Mouse (Mus musculus): Measurements from ENCODE around the gene Hcfc2. TPM values are rescaled to one million over a fixed set of nuclear protein-coding genes. Genes with fewer than 3 reads are reported as not detected.
A peak's percentile ranks its signal among the peaks of the same experiment; 100 is the strongest.

Gene Hcfc2
- total RNA-seq, 2 experiments from 2014 or later = 20.9 to 24.5 TPM

DNA sequence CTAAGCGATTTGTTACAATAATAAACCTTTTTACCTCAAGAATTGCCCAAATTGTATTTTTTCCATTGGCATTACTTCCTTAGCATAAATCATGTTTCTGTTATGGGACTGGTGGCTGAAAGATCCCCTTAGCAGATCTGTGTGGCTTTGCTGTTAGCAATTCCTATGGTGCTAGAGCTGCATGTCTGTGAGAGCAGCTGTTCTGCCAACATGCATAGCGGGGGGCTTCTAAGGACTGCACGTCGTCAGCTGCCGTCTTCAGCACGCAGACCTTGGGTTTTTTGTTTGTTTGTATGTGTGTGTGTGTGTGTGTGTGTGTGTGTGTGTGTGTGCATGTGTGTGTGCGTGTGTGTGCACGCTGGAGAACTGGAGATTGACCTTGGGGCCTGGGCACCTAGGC lies 45.4 kb downstream of the Hcfc2 start:
- no peak for DNase-seq

DNA sequence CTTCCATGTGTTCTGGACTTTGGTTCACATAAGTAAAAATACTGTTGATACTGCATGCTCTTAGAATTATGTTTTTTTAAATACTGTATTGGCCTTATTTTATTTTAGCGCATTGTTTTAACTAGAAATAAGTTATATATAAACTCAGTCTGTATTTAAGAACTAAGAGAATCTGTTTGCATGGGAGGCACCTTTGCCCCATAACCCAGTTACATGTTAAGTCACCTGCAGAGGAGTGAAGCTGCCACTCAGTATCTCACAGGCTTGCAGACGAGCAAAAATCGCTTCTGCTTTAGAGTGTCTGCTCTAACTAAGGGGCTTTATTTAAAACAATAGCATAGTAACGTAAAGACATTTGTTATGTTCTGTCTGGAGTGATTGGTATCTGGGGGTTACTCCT lies 45.9 kb downstream of the Hcfc2 start:
- DNase-seq = no peak

DNA sequence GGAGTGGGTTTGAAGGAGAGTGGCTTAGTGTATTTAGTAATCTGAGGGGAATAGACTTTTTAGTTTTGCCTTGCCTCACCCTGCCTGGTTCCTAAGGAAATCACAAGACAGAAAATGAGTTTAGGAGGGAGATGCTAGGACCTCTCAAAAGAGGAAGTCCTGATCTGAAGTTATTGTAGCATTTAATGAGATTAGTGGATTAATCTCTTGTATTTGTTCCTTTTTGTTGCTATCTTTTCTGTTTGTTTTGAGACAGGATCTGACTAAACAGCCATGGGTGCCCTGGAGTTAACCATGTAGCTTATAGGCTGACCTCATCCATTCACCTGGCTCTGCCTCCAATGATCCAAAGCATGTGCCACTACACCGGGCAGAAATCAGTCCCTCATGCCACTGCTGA lies 46.6 kb downstream of the Hcfc2 start:
- no peak for DNase-seq

DNA sequence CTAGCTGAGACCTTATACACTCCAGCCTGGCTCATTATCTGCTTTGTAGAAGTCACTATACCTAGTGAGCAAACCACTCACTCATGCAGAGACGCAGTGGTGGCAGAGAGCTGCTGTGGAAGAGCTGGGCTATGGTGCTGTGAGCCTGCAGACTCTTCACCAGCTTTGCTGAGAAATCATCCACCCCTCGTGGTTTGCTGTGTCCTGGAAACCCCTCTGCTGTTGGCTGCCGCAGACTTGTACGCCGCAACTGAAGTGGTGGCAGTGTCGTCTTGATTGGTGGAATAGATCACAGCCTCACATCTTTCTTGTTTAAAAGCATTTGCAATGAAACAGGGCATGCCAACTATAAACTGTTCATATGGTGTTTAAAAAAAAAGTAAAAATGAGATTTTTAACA lies 48.3 kb downstream of the Hcfc2 start:
- DNase-seq = no peak

DNA sequence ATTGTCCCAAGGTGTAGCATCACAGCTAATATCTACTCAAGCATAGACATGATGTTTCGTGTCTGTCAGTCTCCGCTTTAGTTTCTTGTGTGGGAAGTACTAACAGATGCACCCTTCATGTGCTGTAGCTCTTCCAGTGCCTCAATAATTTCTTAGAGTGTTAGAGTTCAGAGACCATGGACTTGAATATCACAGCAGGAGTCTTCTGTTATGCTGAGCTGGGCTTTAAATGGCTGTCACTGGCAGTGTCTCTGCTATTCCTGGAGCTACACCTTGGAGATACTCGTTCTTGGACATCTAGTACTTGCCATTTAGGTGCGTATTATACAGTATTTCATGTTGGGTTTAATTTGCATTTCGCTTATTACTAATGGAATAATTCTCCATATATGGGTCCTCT lies 49.3 kb downstream of the Hcfc2 start:
- no peak for DNase-seq

DNA sequence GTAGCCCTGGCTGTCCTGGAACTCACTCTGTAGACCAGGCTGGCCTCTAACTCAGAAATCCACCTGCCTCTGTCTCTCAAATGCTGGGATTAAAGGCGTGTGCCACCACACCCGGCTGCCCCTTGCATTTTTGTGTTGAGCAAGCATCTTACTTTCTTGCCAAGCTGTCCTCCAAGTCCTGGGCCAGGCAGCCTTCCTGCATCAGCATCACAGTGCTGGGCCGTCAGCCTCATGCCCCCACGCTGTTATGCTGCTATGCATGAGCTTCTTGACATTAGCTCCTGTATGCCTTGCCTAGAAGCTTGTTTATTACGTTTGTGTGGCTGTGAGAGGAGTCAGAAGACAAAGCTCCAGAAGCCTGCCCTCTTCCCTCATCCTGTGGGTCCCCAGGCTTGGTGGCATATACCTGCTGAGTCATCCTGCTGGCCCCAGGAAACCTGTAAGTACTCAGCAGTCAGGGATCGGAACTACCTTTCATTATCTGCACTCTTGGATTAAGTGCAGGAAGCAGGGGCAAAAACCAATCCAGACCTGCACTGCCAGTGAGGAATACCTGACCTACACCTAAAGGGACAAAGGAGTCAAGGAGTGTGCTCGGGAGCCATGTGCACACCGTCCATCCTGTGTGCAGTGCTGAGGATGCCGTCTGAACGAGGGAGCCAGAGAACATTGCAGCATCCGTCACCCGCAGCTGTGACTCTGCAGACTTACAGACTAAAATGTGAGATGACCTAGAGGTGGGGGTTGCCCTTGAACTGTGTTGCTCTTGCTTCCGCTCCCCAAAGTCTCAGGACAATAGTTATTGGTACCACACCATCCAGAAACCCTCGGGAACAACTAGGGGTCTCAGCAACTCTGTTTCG lies 51.3 kb downstream of the Hcfc2 start:
- no peak for DNase-seq

DNA sequence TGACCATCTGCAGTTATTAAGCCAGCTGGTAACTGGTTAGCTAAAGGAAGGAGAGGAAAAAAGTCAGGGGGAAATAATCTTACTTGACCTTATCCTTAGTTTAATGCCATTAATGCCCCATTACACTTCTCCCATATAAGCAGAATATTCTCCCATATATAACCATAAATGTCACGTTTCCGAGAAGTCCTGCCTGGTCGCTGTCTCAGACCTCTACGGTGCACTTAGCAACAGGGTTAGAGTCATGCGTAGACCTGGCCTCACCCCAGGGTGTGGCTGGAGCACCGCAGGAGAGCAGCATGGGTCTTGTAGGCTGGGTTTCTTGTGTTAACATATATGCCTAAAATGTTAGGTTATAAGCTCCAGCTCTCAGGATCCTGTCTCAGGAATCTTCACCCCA lies 54.8 kb downstream of the Hcfc2 start:
- no peak for DNase-seq

DNA sequence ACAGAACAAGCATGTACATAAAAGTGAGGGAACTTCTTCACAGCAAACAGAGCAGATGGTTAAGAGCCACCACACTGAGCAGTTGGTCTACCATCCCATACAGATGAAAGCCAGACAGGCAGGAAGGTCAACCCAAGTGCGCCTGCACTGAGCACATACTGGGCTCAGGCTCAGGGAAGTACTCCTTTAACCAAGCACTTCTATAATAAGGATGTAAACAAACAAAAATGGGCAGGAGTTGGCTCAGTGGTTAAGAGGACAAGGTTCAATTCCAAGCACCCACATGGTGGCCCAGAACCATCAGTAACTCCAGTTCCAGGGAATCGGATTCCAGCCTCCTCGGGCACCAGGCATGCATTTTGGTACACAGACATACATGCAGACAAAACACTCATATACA lies 57.0 kb downstream of the Hcfc2 start:
- DNase-seq = no peak

DNA sequence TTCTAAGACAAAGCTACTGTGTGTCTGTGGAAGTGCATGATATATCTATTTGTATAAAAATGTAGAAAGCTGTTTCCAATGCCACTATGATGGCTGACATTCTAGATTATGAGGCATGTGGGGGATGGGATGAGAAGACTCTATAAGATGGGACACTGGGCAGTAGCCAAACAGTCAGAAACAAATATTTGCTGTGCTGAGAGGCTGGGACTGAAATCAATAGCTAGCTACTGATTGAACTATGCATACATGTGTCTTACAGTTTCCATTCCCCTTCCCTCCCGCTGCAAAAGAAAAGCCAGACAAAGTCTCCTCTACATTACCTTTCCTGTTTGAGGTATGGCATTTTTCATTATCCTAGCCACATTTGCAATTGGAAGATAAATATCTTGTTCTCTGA lies 58.7 kb downstream of the Hcfc2 start:
- DNase-seq = no peak

DNA sequence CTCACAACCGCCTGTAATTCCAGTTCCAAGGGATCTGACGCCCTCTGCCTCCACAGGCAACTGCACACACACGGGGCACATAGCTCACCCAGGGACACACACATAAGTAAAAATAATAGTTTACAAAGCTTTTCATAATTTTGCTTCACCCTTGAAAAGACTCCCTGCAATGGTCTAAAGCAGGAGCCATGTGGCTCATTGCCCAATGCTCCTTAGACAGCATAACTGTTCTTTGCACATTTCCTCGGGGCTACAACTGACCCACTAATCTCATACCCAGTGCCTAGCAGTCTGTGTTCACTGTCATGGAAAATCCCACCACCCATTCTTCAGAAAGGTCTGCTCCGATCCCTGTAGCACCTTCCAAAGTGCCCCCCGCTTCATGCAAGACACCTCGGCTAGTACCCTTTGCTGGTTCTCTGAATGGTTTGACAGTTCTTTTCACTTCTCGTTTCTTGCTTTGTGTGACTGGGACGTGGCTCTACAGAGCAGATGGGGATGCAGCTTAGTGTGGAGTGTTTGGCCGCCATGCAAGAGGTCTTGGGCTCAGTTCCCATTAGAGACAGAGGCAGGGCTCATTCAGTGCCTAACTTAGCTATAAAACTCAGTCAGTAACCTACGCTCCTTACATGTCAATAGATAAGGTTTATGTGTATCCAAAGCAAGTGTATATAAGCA lies 59.4 kb downstream of the Hcfc2 start:
- DNase-seq = no peak

DNA sequence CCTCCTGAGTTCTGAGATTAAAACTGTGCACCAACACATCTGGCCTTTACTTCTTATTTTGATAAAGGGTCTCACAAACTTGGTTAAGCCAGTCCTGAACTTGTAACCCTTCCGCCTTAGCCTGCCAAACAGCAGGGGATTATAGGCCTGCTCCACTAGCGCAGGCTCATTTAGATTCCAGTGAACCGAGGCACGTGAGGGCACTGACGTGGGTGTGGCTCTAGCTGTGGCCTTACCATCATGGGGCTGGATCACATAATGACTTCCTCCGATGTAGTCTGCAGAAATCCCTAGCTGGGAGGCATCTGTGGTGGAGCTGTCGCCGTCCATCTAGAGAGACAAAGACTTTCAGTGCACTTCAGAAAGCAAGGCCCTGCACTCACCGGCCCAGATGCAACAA lies 60.5 kb downstream of the Hcfc2 start:
- no peak for DNase-seq

DNA sequence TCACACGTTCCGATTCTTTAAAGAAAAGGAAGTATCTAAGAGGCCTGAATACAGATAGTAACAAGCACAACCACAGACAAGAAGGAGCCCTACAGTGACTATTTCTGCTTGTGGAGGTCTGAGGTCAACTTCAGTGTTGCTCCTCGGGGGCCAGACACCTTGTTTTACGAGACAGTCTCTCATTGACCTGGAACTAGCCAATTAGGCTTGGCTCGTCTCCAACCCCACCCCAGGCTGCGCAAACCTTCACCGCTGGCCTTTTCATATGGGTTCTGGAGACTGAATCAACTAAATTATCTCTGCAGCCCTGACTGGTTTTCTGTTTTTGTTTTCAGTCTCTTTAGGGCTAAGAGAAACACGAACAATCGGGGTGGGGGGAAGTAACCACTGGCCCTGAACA lies 61.4 kb downstream of the Hcfc2 start:
- no peak for DNase-seq

DNA sequence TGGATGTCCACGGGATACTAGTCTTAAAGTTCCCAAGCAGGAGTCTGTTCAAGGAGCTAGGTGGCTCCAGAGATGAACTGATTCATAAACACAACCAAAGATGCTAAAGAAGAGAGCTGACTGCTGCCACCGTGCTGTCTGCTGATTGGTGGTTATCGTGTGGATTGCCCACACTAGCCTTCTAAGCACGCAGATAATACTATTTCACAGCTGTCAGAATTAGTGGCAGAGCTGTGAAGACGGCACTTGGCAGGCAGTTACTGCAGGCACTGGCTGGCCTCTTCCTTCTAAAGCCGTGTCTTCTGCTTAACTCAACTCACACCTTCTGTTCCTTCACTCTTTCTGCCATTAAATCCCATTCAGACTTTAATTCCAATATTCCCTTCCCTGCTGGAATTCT lies 62.4 kb downstream of the Hcfc2 start:
- no peak for DNase-seq

DNA sequence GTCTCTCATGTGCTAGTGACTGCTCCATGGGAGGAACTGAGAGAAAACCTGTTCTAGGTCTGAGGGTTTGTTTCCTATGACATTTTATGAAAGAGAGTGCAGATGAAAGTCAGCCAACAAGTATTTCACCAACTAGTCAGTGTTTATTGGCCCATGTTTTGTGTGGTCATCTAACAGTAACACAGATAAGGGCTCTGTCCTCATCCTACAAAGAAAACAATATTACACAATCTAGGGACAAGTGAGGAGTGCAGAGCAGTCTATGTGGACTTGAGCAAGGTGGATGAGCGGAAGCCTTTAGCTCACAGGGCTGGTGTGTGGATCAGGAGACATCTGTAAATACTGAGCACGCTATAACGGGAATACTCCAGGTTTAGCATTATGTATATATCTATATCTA lies 62.9 kb downstream of the Hcfc2 start:
- DNase-seq = no peak

DNA sequence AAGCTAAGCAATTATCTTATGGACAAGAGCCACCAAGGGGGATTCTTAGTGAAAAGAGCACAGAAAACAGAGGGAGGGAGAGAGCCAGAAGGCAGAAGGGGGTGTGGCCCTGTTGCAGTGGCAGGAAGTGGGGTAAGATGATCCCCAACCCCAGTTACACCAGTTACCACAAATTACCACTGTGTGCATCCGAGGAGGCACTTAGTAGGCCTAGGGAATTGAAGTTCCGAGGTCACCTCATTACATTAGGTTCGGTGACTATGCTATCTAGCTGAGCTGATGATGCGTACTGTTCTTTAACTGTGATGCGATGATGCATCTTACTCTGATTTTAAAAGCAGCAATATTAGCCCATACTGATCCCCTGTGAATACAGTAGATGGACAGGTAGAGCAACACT lies 63.7 kb downstream of the Hcfc2 start:
- DNase-seq = no peak

DNA sequence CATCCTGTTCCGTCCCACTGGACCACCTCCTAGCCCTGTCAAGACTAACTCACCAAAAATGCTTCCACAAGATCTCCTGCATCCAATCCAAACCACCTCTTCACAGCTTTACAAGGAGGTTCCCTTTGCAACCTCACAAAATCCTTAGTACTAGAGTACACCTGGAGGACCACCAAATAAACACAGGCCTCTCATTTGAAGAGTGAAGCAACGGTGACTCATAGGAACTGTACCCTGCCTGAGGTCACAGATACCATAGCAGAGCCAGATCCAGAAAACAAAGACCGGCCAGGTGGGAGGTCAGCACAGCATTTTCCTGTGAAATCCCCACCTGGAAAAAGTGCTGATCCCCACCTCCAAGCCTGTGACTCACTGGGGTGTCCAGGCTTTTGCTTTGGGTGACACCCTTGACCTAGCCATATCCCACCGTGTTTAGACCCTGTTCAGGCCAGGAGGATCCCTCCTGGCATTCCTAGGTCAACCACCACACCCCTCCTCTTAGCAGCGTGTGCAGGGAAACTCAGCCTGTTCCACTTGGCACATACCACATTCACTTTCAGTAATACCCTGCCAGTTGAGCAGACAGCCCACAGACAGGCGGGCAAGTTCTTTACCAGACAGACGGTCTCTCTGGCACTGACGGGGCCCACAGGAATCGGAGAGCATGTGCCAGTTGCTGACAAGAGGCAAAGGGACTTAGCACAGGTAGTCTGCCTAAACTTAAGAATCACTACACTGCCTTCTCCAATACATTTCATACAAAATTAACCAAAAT lies 65.3 kb downstream of the Hcfc2 start:
- peak; percentile 30 for DNase-seq

DNA sequence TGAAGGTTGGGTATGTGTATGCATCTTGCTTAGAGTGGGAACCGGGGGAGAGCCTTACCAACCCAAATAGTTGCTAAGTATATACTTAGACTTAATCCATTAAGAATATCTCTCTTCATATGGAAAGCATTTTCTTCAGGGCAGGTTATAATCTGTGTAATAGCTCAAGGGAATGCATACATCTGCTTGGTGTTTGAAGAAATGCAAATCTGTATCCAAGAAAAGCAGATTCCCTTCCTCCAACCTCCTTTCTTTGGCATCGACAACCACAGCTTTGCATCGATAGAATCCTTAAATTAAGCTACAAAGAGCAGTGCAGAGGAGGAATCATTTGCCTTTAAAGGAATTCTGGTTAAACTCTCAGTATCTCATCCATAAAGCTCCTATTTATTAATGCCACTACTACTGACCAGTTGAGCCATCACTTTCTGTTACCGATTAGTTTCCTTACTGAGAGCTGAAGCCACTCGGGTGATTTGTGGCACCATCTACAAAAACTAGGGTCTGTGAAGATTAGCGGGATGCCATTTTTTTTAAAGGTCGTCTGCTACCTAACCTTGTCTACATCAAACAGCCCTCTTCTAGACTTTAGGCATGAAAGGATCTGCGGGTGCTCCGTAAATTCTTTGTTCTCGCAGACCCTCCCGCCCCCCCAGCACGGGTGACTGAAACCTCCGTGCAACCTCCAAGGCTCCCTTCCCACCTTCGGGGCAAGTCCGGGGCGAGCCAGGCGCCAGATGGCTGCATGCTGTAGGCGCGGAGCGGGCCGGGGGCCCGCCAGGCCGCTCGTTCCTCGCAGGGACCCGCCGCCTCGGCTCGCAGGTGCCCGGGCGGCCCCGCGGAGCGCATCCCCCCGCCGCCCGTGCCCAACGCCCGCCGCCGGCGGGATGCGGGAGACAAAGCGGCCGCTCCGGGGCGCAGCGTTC lies 67.1 kb downstream of the Hcfc2 start:
- DNase-seq = peak; percentile 34

DNA sequence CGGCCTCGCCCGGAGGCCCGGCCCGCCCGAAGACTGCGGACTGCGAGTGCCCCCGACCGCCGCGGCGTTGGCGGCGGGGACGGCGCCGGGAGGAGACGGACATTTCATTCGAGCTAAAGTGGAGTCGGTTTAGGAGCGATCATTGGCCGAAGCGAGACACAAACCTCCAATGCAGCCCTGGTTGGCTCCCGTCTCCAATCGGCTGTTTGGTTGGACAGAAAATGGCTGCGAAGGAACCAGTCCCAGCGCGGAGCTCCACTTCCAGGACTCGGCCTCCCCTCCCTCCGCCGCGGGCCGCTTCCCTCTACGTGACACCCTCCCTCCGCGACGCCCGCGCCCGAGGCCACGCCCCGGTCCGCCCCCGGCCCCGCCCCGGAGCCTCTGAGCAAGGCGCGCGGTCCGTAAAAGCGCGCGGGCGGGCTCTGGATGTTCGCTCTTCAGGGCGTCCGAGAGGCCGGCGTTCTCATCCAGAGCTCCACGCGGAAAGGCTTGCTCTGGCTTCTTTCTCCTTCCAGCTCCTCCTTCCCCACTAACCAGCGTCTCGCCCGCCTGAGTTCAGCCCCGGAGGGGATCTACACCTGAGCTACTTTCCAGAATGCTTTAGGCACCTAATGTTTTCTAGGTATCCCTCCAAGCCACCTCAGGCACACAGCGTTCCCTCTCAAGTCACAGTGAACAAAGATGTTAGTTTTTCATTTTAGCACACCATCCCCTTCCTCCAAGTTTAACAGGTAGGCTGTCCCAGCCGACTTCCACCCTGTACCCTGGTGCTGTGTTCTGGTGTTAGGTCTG lies 68.1 kb downstream of the Hcfc2 start, which contains the start of gene Nfyb:
TSS of gene Nfyb (minus strand) at position 305 of the 792 bp plus-strand sequence.
- DNase-seq = peak; percentile 97

DNA sequence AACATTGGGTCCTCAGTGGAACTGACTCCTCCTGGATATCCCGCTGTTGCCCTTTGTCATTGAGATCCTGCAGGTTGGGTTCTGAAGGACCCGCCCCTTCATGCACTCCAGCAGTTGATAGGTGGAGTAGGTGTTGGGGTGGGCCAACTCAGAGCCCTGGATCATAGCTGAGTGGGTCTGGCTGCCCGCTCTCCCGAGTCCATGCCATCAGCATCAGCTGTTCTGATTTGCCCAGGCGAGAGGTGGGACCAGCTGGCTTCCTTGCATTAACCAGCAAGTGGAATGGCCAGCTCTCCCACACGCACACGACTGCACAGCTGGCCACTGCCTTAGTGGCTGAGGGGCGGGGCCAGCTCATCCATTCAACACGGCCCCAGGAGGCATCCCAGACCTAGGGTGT lies 72.9 kb downstream of the Hcfc2 start:
- no peak for DNase-seq

DNA sequence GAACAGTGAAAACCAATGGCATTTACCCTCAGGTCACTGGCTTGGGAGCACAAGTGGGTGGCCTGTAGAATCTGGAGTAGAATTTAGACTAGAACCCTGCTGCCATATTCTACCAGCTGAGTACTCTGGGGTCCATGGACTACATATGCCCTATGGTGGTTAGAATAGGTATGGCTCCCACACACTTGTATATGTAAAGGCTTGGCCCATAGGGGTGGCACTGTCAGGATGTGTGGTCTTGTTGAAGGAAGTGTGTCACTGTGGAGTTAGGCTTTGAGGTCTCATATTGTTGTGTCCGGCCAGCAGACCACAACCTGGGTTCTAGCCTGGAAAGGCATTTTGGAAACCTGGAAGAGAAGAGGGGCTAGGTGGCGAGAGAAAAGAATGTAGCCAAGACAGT lies 74.8 kb downstream of the Hcfc2 start:
- DNase-seq = no peak

DNA sequence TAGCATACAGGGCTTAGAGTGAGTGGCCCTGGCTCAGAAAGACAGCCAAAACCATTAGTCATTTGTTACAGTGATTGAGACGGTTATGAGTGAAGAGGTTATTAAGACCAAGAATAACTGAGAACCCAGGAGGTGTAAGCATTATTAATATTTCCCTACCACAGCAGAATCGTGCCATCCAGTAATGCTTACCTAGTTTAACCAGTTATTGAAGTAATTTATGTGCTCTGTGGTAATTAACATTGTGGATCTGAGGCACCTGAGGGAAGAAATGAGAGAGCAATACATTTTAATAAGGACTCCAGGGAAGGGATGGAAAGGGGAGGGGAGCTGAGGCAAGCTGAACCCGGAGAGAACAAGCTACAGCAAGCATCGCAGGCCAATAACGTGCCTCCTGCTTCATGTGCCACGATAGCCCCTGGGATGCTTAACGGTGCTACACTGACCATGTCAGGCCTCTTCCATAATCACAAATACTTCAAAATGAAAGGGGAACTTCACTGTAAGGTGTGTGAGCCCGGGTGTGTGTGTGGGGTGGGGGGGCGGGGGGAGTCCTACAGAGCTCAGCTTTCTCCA lies 75.7 kb downstream of the Hcfc2 start:
- DNase-seq = no peak

All from gastrocnemius, postnatal 25 days (tissue).